Mouse (Mus musculus): ENCODE measurements at regions not wholly inside any gene's neighbourhood (a gene's known extent, or its start where the extent isn't known, plus 50 kb on each side); places are given as distances from the start of the nearest gene placed in this dataset.

GRCm38 (mm10) chr14:16079096-16079495 is 170.0 kb upstream of the Ngly1 start:
- TF ChIP-seq POLR2A (IDR thresholded peaks at IDR 0.05; ENCODE audit: insufficient read depth, low read length) = no peak
- TF ChIP-seq CTCF (IDR thresholded peaks at IDR 0.05; ENCODE audit: low read depth, low read length) = no peak
